Mouse (Mus musculus) megakaryocyte, embryonic 14.5 days (primary cell): ENCODE measurements at regions not wholly inside any gene's neighbourhood (a gene's known extent, or its start where the extent isn't known, plus 50 kb on each side); places are given as distances from the start of the nearest gene placed in this dataset.

Experiments
- FLI1 ChIP-seq: IDR thresholded peaks from 2 replicates; pipeline ENCODE4 v1.6.1; 2012; ENCODE audit warnings: low read length, inconsistent platforms, mixed read lengths
- GATA1 ChIP-seq: IDR thresholded peaks from 3 replicates; pipeline ENCODE4 v1.6.1; 2012; ENCODE audit warnings: mixed read lengths, low read length, inconsistent platforms, borderline replicate concordance

DNA sequence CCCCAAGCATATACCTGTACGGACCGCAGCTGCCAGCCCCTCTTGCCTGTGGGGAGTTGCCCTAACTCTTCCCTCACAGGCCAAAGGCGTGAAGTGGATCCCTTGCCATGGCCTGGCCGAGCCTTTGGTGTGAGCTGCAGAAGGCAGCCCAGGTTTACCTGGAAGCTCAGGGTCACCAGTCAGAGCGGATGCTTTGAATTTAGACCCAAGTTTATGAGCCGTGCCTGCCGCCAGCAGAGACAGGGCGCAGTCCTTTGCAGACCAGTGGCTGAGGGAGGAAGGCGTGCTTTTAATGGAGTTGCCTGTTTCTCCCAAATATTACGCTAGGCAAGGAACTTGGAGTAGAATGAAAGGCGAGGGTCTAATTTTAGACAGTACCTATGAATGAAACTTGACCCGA lies 97.0 kb downstream of the Fgf18 start:
- TF ChIP-seq GATA1 = no peak
- TF ChIP-seq FLI1 = no peak
